Mouse (Mus musculus) liver, embryonic 15.5 days (tissue): ENCODE results near the gene Mif4gd. TPM values are rescaled to one million over a fixed set of nuclear protein-coding genes. Genes with fewer than 3 reads are reported as not detected.

Experiments
- ATAC-seq: fragments of 200-750 bp; cut with Nextera tagmentation; 2 replicates; pipeline ENCODE4 v1.8.0; 2017; ENCODE audit warnings: moderate number of reproducible peaks, mild to moderate bottlenecking, moderate library complexity; ENCODE audit not compliant: insufficient read depth
- H3K27ac ChIP-seq: fragments of 300-500 bp; sonication (generic); replicated peaks from 2 replicates; pipeline ENCODE4 v1.5.1; 2015; ENCODE audit warnings: mild to moderate bottlenecking, inconsistent platforms
- H3K27me3 ChIP-seq: fragments of 300-500 bp; sonication (generic); 2 replicates; pipeline ENCODE4 v1.6.1; 2015; ENCODE audit warnings: mild to moderate bottlenecking, inconsistent platforms
- H3K36me3 ChIP-seq: fragments of 300-500 bp; sonication (generic); replicated peaks from 2 replicates; pipeline ENCODE4 v1.6.1; 2015; ENCODE audit warnings: moderate library complexity, mild to moderate bottlenecking, inconsistent platforms
- H3K4me1 ChIP-seq: fragments of 300-500 bp; sonication (generic); replicated peaks from 2 replicates; pipeline ENCODE4 v1.6.1; 2015; ENCODE audit warnings: inconsistent platforms
- H3K4me2 ChIP-seq: fragments of 300-500 bp; sonication (generic); 2 replicates; pipeline ENCODE4 v1.6.1; 2015; ENCODE audit warnings: moderate library complexity, mild to moderate bottlenecking, inconsistent platforms
- H3K4me3 ChIP-seq: fragments of 300-500 bp; sonication (generic); replicated peaks from 2 replicates; pipeline ENCODE4 v1.5.1; 2015; ENCODE audit warnings: mild to moderate bottlenecking, inconsistent platforms
- H3K9ac ChIP-seq: fragments of 300-500 bp; sonication (generic); 2 replicates; pipeline ENCODE4 v1.6.1; 2015; ENCODE audit warnings: moderate library complexity, mild to moderate bottlenecking, inconsistent platforms
- H3K9me3 ChIP-seq: fragments of 300-500 bp; sonication (generic); replicated peaks from 2 replicates; pipeline ENCODE4 v1.6.1; 2016; ENCODE audit warnings: inconsistent platforms
- WGBS: fragments of 180-500 bp; shearing (Covaris S2); methylation state at CpG from one replicate; pipeline ENCODE4 v1.1.7; 2015; ENCODE audit warnings: mixed read lengths; ENCODE audit not compliant: insufficient replicate concordance; 5-methylcytosine and 5-hydroxymethylcytosine counted together
- polyA plus RNA-seq: library from polyadenylated mRNA; unstranded; fragments of >200 nt; fragmentation: Nextera tagmentation; extraction: Ambion mirVana; gene quantifications from 2 replicates; pipeline ENCODE4 v1.2.1, GENCODE M21; 2015

Gene Mif4gd
- polyA plus RNA-seq, 1 experiment from 2014 or later = 27.3 TPM

- Histone ChIP-seq H3K4me1 (peaks cover 15% of the 10 kb centered on the region), H3K27me3 (no peaks in the 10 kb centered on the region), H3K9ac (no peak overlapping the region), H3K36me3 (peaks cover 89% of the 10 kb centered on the region), H3K27ac (no peak overlapping the region), H3K4me3 (no peak overlapping the region), H3K9me3 (no peaks in the 10 kb centered on the region), H3K4me2 (no peak overlapping the region)
- 85% methylated on average over 3 of the region's 3 CpGs for WGBS
- ATAC-seq = no peak
Observed at GRCm38 (mm10) chr11:115595209-115595608, 17.6 kb downstream of the Mif4gd start.

- Histone ChIP-seq H3K36me3 (peaks cover 96% of the 10 kb centered on the region), H3K27ac (no peak overlapping the region), H3K4me1 (no peaks in the 10 kb centered on the region), H3K4me2 (no peak overlapping the region), H3K9me3 (no peaks in the 10 kb centered on the region), H3K27me3 (no peaks in the 10 kb centered on the region), H3K4me3 (no peak overlapping the region), H3K9ac (no peak overlapping the region)
- no peak for ATAC-seq
- 77% methylated on average over 2 of the region's 2 CpGs for WGBS
Observed at GRCm38 (mm10) chr11:115590526-115591075, 22.2 kb downstream of the Mif4gd start.

- Histone ChIP-seq H3K27ac (no peak overlapping the region), H3K36me3 (peaks cover 98% of the 10 kb centered on the region), H3K4me1 (no peaks in the 10 kb centered on the region), H3K9ac (no peak overlapping the region), H3K9me3 (no peaks in the 10 kb centered on the region), H3K4me2 (no peak overlapping the region), H3K27me3 (no peaks in the 10 kb centered on the region), H3K4me3 (no peak overlapping the region)
- WGBS = 76% methylated on average over 9 of the region's 9 CpGs
- no peak for ATAC-seq
Observed at GRCm38 (mm10) chr11:115587984-115588383, 24.8 kb downstream of the Mif4gd start.

- ATAC-seq = no peak
- Histone ChIP-seq H3K27ac (no peak overlapping the region), H3K27me3 (no peaks in the 10 kb centered on the region), H3K9me3 (no peaks in the 10 kb centered on the region), H3K9ac (no peak overlapping the region), H3K4me2 (no peak overlapping the region), H3K36me3 (peaks cover 98% of the 10 kb centered on the region), H3K4me3 (no peak overlapping the region), H3K4me1 (no peaks in the 10 kb centered on the region)
- 80% methylated on average over 9 of the region's 9 CpGs for WGBS
Observed at GRCm38 (mm10) chr11:115586403-115586802, 26.4 kb downstream of the Mif4gd start.

- Histone ChIP-seq H3K4me2 (no peak overlapping the region), H3K4me1 (no peaks in the 10 kb centered on the region), H3K9me3 (no peaks in the 10 kb centered on the region), H3K27me3 (no peaks in the 10 kb centered on the region), H3K9ac (no peak overlapping the region), H3K27ac (no peak overlapping the region), H3K36me3 (peaks cover 98% of the 10 kb centered on the region), H3K4me3 (no peak overlapping the region)
- 82% methylated on average over 7 of the region's 7 CpGs for WGBS
- no peak for ATAC-seq
Observed at GRCm38 (mm10) chr11:115585573-115586100, 27.1 kb downstream of the Mif4gd start.

- no peak for ATAC-seq
- Histone ChIP-seq H3K4me3 (no peak overlapping the region), H3K4me1 (no peaks in the 10 kb centered on the region), H3K27me3 (no peaks in the 10 kb centered on the region), H3K9ac (no peak overlapping the region), H3K4me2 (no peak overlapping the region), H3K27ac (no peak overlapping the region), H3K36me3 (peaks cover 98% of the 10 kb centered on the region), H3K9me3 (no peaks in the 10 kb centered on the region)
- 76% methylated on average over 10 of the region's 10 CpGs for WGBS
Observed at GRCm38 (mm10) chr11:115584376-115585073, 28.2 kb downstream of the Mif4gd start.

- no peaks in the 10 kb centered on the region for H3K9me3 ChIP-seq
- H3K4me2 ChIP-seq = no peak overlapping the region
- 77% methylated on average over 10 of the region's 10 CpGs for WGBS
- no peaks in the 10 kb centered on the region for H3K27me3 ChIP-seq
- H3K4me1 ChIP-seq = no peaks in the 10 kb centered on the region
- H3K4me3 ChIP-seq = no peak overlapping the region
- no peak overlapping the region for H3K27ac ChIP-seq
- H3K9ac ChIP-seq = no peak overlapping the region
- H3K36me3 ChIP-seq = peaks cover 100% of the 10 kb centered on the region
- ATAC-seq = no peak
Observed at GRCm38 (mm10) chr11:115582913-115583606, 29.7 kb downstream of the Mif4gd start.

- H3K9ac ChIP-seq = no peak overlapping the region
- H3K9me3 ChIP-seq = no peaks in the 10 kb centered on the region
- H3K4me1 ChIP-seq = no peaks in the 10 kb centered on the region
- no peak overlapping the region for H3K4me3 ChIP-seq
- peaks cover 80% of the 10 kb centered on the region for H3K36me3 ChIP-seq
- H3K27me3 ChIP-seq = no peaks in the 10 kb centered on the region
- H3K4me2 ChIP-seq = no peak overlapping the region
- no peak for ATAC-seq
- no peak overlapping the region for H3K27ac ChIP-seq
Observed at GRCm38 (mm10) chr11:115579080-115579479, 33.7 kb downstream of the Mif4gd start.

GRCm38 (mm10) chr11:115564961-115565360 lies 47.8 kb downstream of the Mif4gd start:
- Histone ChIP-seq H3K27ac (peak overlapping the region; percentile 88), H3K4me2 (peak overlapping the region; percentile 81), H3K36me3 (peaks cover 43% of the 10 kb centered on the region), H3K9ac (peak overlapping the region; percentile 82), H3K4me3 (peak overlapping the region; percentile 93), H3K27me3 (no peaks in the 10 kb centered on the region), H3K9me3 (no peaks in the 10 kb centered on the region), H3K4me1 (peaks cover 43% of the 10 kb centered on the region)
- WGBS = 8% methylated on average over 7 of the region's 7 CpGs
- no peak for ATAC-seq

GRCm38 (mm10) chr11:115564064-115564809 lies 48.5 kb downstream of the Mif4gd start, which contains the start of gene Nup85:
Gene Nup85 (plus strand): TSS chr11:115564434.
- peak within 1 kb of the TSS; percentile 81 for H3K4me2 ChIP-seq
- no peaks in the 10 kb centered on the region for H3K9me3 ChIP-seq
- H3K27me3 ChIP-seq = no peaks in the 10 kb centered on the region
- H3K4me1 ChIP-seq = peaks cover 43% of the 10 kb centered on the region
- H3K27ac ChIP-seq = peak within 1 kb of the TSS; percentile 88
- H3K9ac ChIP-seq = peak within 1 kb of the TSS; percentile 82
- H3K36me3 ChIP-seq = peaks cover 36% of the 10 kb centered on the region
- peak within 1 kb of the TSS; percentile 93 for H3K4me3 ChIP-seq
- ATAC-seq = peak; percentile 97
- under 1% methylated on average over 42 of the region's 42 CpGs for WGBS

- ATAC-seq = peak; percentile 43; the same call in 1 of the 2 replicates
- H3K4me2 ChIP-seq = peak overlapping the region; percentile 81
- WGBS = 34% methylated on average over 4 of the region's 4 CpGs
Observed at GRCm38 (mm10) chr11:115563406-115563805, 49.4 kb downstream of the Mif4gd start.

More at GRCm38 (mm10) chr11:115563406-115563805, 49.4 kb downstream of the Mif4gd start:
- Histone ChIP-seq H3K36me3 (peaks cover 28% of the 10 kb centered on the region), H3K9me3 (no peaks in the 10 kb centered on the region), H3K9ac (peak overlapping the region; percentile 82), H3K27me3 (no peaks in the 10 kb centered on the region), H3K27ac (peak overlapping the region; percentile 88), H3K4me3 (peak overlapping the region; percentile 93), H3K4me1 (peaks cover 43% of the 10 kb centered on the region)
